Mouse (Mus musculus): ENCODE results near the gene Gphn. TPM values are rescaled to one million over a fixed set of nuclear protein-coding genes. Genes with fewer than 3 reads are reported as not detected.

Gene Gphn
- 13.5 and 16.6 TPM in 2 replicates for polyA plus RNA-seq (2015; fragmentation: Nextera tagmentation; extraction: Ambion mirVana)

- 2% methylated on average over 63 of the region's 70 CpGs for WGBS
- Histone ChIP-seq H3K9me3 (ENCODE audit: low read length) (no peaks in the 10 kb centered on the region), H3K4me2 (replicated peaks; ENCODE audit: low read depth, low read length) (peak within 1 kb of the TSS; percentile 75), H3K4me1 (ENCODE audit: insufficient read depth, low read depth, low read length) (no peaks in the 10 kb centered on the region), H3K4me3 (ENCODE audit: low read depth, low read length) (peak within 1 kb of the TSS; percentile 70), H3K36me3 (ENCODE audit: insufficient read depth, low read length) (no peaks in the 10 kb centered on the region), H3K9ac (replicated peaks; ENCODE audit: low read depth) (peak within 1 kb of the TSS; percentile 71), H3K27me3 (replicated peaks; ENCODE audit: insufficient read depth, low read length) (no peaks in the 10 kb centered on the region), H3K27ac (ENCODE audit: low read length) (peak within 1 kb of the TSS; percentile 96)
- DNase-seq (ENCODE audit: low spot score) (peak; percentile 97), ATAC-seq (peak; percentile 97)
- TF ChIP-seq EP300 (IDR thresholded peaks at IDR 0.05): no peak
- TF ChIP-seq CTCF (IDR thresholded peaks at IDR 0.05): peak; percentile 38
Measured at GRCm38 (mm10) chr12:78225707-78226518, at the start of gene Gphn. Gphn (plus strand) TSS chr12:78226379.

- no peak for DNase-seq (ENCODE audit: low spot score)
- TF ChIP-seq CTCF (IDR thresholded peaks at IDR 0.05): no peak
- no peak for TF ChIP-seq EP300 (IDR thresholded peaks at IDR 0.05)
- Histone ChIP-seq H3K27ac (ENCODE audit: low read length) (no peak overlapping the region), H3K4me3 (ENCODE audit: low read depth, low read length) (no peak overlapping the region), H3K36me3 (ENCODE audit: insufficient read depth, low read length) (no peaks in the 10 kb centered on the region), H3K27me3 (replicated peaks; ENCODE audit: insufficient read depth, low read length) (no peaks in the 10 kb centered on the region), H3K9ac (replicated peaks; ENCODE audit: low read depth) (no peak overlapping the region), H3K4me2 (replicated peaks; ENCODE audit: low read depth, low read length) (no peak overlapping the region), H3K4me1 (ENCODE audit: insufficient read depth, low read depth, low read length) (no peaks in the 10 kb centered on the region), H3K9me3 (ENCODE audit: low read length) (no peaks in the 10 kb centered on the region)
- 68% methylated on average over 2 of the region's 2 CpGs for WGBS
- ATAC-seq: no peak
Measured at GRCm38 (mm10) chr12:78181452-78181851, 44.7 kb upstream of the Gphn start.

- no peak within 1 kb of the TSS for H3K27ac ChIP-seq (ENCODE audit: low read length)
- H3K4me1 ChIP-seq (ENCODE audit: insufficient read depth, low read depth, low read length): no peaks in the 10 kb centered on the region
- no peak within 1 kb of the TSS for H3K9ac ChIP-seq (replicated peaks; ENCODE audit: low read depth)
- ATAC-seq (no peak), DNase-seq (ENCODE audit: low spot score) (no peak)
- no peaks in the 10 kb centered on the region for H3K36me3 ChIP-seq (ENCODE audit: insufficient read depth, low read length)
- no peak for TF ChIP-seq EP300 (IDR thresholded peaks at IDR 0.05)
- TF ChIP-seq CTCF (IDR thresholded peaks at IDR 0.05): no peak
- no peaks in the 10 kb centered on the region for H3K9me3 ChIP-seq (ENCODE audit: low read length)
- H3K4me2 ChIP-seq (replicated peaks; ENCODE audit: low read depth, low read length): no peak within 1 kb of the TSS
- H3K27me3 ChIP-seq (replicated peaks; ENCODE audit: insufficient read depth, low read length): no peaks in the 10 kb centered on the region
- no peak within 1 kb of the TSS for H3K4me3 ChIP-seq (ENCODE audit: low read depth, low read length)
Measured at GRCm38 (mm10) chr12:78193942-78194341, 32.2 kb upstream of the Gphn start, which contains the start of gene Gm6657. Gm6657 (plus strand) TSS chr12:78194242.

GRCm38 (mm10) chr12:78195368-78195767 is 30.8 kb upstream of the Gphn start:
- no peak overlapping the region for H3K4me2 ChIP-seq (replicated peaks; ENCODE audit: low read depth, low read length)
- TF ChIP-seq CTCF (IDR thresholded peaks at IDR 0.05): no peak
- H3K9ac ChIP-seq (replicated peaks; ENCODE audit: low read depth): no peak overlapping the region
- no peaks in the 10 kb centered on the region for H3K36me3 ChIP-seq (ENCODE audit: insufficient read depth, low read length)
- no peaks in the 10 kb centered on the region for H3K4me1 ChIP-seq (ENCODE audit: insufficient read depth, low read depth, low read length)
- ATAC-seq: no peak
- DNase-seq (ENCODE audit: low spot score): no peak
- H3K27ac ChIP-seq (ENCODE audit: low read length): no peak overlapping the region
- no peak overlapping the region for H3K4me3 ChIP-seq (ENCODE audit: low read depth, low read length)
- H3K9me3 ChIP-seq (ENCODE audit: low read length): no peaks in the 10 kb centered on the region
- WGBS: 28% methylated on average over 2 of the region's 2 CpGs
- no peaks in the 10 kb centered on the region for H3K27me3 ChIP-seq (replicated peaks; ENCODE audit: insufficient read depth, low read length)

GRCm38 (mm10) chr12:78203646-78204045 is 22.5 kb upstream of the Gphn start:
- no peaks in the 10 kb centered on the region for H3K4me1 ChIP-seq (ENCODE audit: insufficient read depth, low read depth, low read length)
- no peak for ATAC-seq
- TF ChIP-seq EP300 (IDR thresholded peaks at IDR 0.05): no peak
- H3K36me3 ChIP-seq (ENCODE audit: insufficient read depth, low read length): no peaks in the 10 kb centered on the region
- no peak for DNase-seq (ENCODE audit: low spot score)
- no peak overlapping the region for H3K4me3 ChIP-seq (ENCODE audit: low read depth, low read length)
- WGBS: 68% methylated on average over 5 of the region's 5 CpGs
- no peak overlapping the region for H3K9ac ChIP-seq (replicated peaks; ENCODE audit: low read depth)
- H3K27ac ChIP-seq (ENCODE audit: low read length): no peak overlapping the region
- no peaks in the 10 kb centered on the region for H3K27me3 ChIP-seq (replicated peaks; ENCODE audit: insufficient read depth, low read length)
- no peak overlapping the region for H3K4me2 ChIP-seq (replicated peaks; ENCODE audit: low read depth, low read length)
- H3K9me3 ChIP-seq (ENCODE audit: low read length): no peaks in the 10 kb centered on the region

GRCm38 (mm10) chr12:78205915-78206570 is 20.1 kb upstream of the Gphn start:
- peak overlapping the region; percentile 44 for H3K4me2 ChIP-seq (replicated peaks; ENCODE audit: low read depth, low read length)
- no peaks in the 10 kb centered on the region for H3K9me3 ChIP-seq (ENCODE audit: low read length)
- H3K27me3 ChIP-seq (replicated peaks; ENCODE audit: insufficient read depth, low read length): no peaks in the 10 kb centered on the region
- peak overlapping the region; percentile 28 for H3K4me3 ChIP-seq (ENCODE audit: low read depth, low read length)
- H3K4me1 ChIP-seq (ENCODE audit: insufficient read depth, low read depth, low read length): no peaks in the 10 kb centered on the region
- no peaks in the 10 kb centered on the region for H3K36me3 ChIP-seq (ENCODE audit: insufficient read depth, low read length)
- TF ChIP-seq CTCF (IDR thresholded peaks at IDR 0.05): peak; percentile 87
- TF ChIP-seq EP300 (IDR thresholded peaks at IDR 0.05): peak; percentile 70
- no peak overlapping the region for H3K9ac ChIP-seq (replicated peaks; ENCODE audit: low read depth)
- DNase-seq (ENCODE audit: low spot score) (peak; percentile 92), ATAC-seq (peak; percentile 97)
- WGBS: 7% methylated on average over 5 of the region's 5 CpGs
- H3K27ac ChIP-seq (ENCODE audit: low read length): peak overlapping the region; percentile 52; the same call in 1 of the 2 replicates

Measured in lung, postnatal 0 days (tissue).